Mouse (Mus musculus): ENCODE data around the gene Pih1d2. TPM values are rescaled to one million over a fixed set of nuclear protein-coding genes. Genes with fewer than 3 reads are reported as not detected.

Gene Pih1d2
- 4.5 TPM for polyA plus RNA-seq (2014; fragmentation: Illumina TruSeq; extraction: RNeasy Lipid Tissue Mini Kit (QIAGEN cat#74804); ENCODE audit: low read depth, low replicate concordance)

DNA sequence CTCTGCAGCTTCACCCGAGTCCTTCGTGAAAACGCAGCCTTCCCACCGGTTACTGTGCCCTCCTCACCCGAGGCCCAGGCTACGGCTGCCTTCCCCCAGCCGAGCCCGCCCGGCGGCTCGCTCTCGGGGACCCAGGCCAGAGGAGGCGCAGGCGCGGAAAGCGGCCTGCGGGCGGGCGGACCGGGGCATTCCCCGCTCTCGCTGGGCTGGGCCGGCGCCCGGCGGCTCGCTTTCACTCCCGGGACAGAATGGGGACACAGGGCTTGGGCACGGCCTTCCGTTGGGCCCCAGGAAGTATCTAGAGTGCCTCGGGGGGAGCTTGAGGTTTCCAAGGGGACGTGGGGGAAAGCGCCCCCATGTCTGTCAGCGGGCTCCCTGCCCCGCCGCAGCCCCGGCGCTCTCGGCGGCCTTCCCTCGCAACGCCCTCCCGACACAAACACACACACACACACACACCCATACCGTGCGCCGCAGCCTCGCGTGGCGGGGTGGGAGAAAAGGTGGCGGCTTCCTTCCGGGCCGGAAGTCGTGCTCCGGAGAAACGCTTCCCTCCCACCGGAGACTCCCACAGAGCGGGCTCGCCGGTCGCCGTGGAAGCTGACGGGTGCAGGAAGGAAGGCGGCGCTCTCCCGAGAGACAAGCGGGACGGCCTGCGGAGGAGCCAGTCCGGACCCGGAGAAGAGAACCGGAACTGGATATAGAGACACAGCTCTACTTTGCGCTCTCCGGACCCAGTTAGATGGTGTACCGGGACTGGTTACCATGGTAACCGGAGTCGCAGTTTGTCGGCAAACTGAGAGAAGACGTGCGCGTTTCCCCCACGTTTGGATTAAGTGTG lies at the start of gene Pih1d2, which contains the start of gene Nkapd1:
TSS of gene Pih1d2 (plus strand) at position 556 of the 838 bp plus-strand sequence.
TSS of gene Nkapd1 (minus strand) at position 699 of the 838 bp plus-strand sequence.

DNA sequence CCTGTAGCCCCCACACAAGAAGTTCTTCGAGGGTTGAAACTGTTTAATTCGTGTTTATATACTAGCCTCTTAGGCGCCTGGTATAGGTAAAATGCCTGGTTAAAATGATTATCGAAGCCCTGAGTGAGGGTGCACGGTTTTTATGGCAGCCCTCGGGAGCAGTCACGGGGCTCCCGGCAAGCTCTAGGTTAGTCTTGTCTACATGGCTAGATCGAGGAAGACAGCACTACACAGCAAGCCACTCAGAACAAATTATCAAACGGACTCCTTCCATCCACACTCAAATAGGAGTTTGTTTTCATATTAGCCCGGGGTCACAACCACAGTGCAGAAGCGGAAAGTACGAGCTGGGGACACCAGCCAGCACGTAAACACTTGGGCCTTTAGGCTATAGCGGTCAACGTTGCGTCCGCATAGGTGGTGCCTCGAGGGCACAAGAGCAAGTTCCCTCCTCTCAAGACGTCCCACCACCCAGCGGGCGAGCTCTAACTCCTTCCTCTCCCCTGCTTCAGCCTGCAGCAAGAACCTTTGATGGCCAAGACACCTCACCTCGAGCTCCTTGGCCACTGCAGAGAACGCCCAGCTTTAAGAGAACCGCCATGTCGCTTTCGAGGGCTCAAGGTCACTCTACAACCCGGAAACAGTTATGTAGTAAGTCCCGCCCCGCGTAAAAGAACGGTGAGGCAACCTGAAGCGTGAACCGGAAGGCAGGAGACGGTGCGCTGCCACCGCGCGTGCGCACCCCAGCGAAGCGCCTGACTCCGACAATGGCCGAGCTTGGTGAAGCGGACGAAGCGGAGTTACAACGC lies 13.7 kb upstream of the Pih1d2 start, which contains the start of the genes Sdhd and Timm8b:
TSS of gene Sdhd (minus strand) at position 624 of the 809 bp plus-strand sequence.
TSS of gene Timm8b (plus strand) at position 722 of the 809 bp plus-strand sequence.

DNA sequence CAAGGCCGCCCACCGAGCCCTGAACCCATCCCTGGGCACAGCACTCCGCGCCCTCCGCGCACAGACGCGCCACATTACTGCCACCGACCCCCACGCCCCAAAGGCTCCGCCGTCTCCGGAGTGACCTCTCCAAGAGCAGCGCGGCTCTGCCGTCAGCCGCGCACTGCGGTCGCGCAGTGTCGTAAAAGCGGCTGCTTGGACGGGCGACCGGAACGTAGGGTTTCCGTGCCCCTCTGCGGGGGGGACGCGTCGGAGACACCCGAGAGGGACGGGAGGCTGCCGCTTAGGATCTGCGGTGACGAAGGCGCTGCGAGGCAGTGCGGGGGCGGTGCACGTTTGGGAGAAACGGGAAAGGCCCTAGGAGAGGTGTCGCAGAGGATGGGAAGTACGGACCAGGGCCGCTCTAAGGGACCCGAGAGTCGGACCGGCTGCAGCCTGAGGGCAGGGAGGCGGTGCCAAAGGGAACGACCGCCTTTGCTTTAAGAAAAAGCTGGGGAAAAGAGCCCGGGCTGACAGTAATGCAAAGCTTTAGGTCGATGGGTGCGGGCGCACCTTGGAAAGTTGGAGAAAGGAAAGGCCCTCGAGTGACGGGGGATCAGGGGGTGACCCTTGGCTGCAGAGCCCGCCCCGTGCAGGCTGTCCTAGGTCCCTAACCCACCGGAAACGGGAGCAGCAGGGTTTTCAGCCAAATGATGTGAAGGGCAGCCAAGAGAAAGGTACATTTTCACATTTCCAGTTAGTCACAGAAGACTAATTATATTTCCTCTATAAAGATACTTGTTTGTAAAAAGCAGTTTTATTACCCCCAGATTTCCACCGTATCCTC lies 42.5 kb downstream of the Pih1d2 start, which contains the start of gene Dlat:
TSS of gene Dlat (minus strand) at position 389 of the 826 bp plus-strand sequence.

Other genes with a start within 250 kb of the Pih1d2 start
- gene Plet1, start 122.8 kb upstream of the Pih1d2 start, polyA plus RNA-seq (2014; fragmentation: Illumina TruSeq; extraction: RNeasy Lipid Tissue Mini Kit (QIAGEN cat#74804); ENCODE audit: low read depth, low replicate concordance): 55.0 TPM
- 200 TPM for gene Pts, start 88.6 kb upstream of the Pih1d2 start, polyA plus RNA-seq (2014; fragmentation: Illumina TruSeq; extraction: RNeasy Lipid Tissue Mini Kit (QIAGEN cat#74804); ENCODE audit: low read depth, low replicate concordance)
- 1,164 TPM for gene Il18, start 62.5 kb upstream of the Pih1d2 start, polyA plus RNA-seq (2014; fragmentation: Illumina TruSeq; extraction: RNeasy Lipid Tissue Mini Kit (QIAGEN cat#74804); ENCODE audit: low read depth, low replicate concordance)
- 25.0 TPM for gene Bco2, start 62.1 kb upstream of the Pih1d2 start, polyA plus RNA-seq (2014; fragmentation: Illumina TruSeq; extraction: RNeasy Lipid Tissue Mini Kit (QIAGEN cat#74804); ENCODE audit: low read depth, low replicate concordance)
- gene Tex12, start 56.0 kb upstream of the Pih1d2 start, polyA plus RNA-seq (2014; fragmentation: Illumina TruSeq; extraction: RNeasy Lipid Tissue Mini Kit (QIAGEN cat#74804); ENCODE audit: low read depth, low replicate concordance): 13.9 TPM
- 374 TPM for gene Sdhd, start 13.5 kb upstream of the Pih1d2 start, polyA plus RNA-seq (2014; fragmentation: Illumina TruSeq; extraction: RNeasy Lipid Tissue Mini Kit (QIAGEN cat#74804); ENCODE audit: low read depth, low replicate concordance)
- 88.6 TPM for gene Timm8b, start 13.4 kb upstream of the Pih1d2 start, polyA plus RNA-seq (2014; fragmentation: Illumina TruSeq; extraction: RNeasy Lipid Tissue Mini Kit (QIAGEN cat#74804); ENCODE audit: low read depth, low replicate concordance)
- 123 TPM for gene Nkapd1, start 143 bp downstream of the Pih1d2 start, polyA plus RNA-seq (2014; fragmentation: Illumina TruSeq; extraction: RNeasy Lipid Tissue Mini Kit (QIAGEN cat#74804); ENCODE audit: low read depth, low replicate concordance)
- gene Dlat, start 42.5 kb downstream of the Pih1d2 start, polyA plus RNA-seq (2014; fragmentation: Illumina TruSeq; extraction: RNeasy Lipid Tissue Mini Kit (QIAGEN cat#74804); ENCODE audit: low read depth, low replicate concordance): 118 TPM
- 22.0 TPM for gene Dixdc1, start 122.2 kb downstream of the Pih1d2 start, polyA plus RNA-seq (2014; fragmentation: Illumina TruSeq; extraction: RNeasy Lipid Tissue Mini Kit (QIAGEN cat#74804); ENCODE audit: low read depth, low replicate concordance)
- gene 2310030G06Rik, start 129.2 kb downstream of the Pih1d2 start, polyA plus RNA-seq (2014; fragmentation: Illumina TruSeq; extraction: RNeasy Lipid Tissue Mini Kit (QIAGEN cat#74804); ENCODE audit: low read depth, low replicate concordance): 44.2 TPM
- gene Cryab, start 134.0 kb downstream of the Pih1d2 start, polyA plus RNA-seq (2014; fragmentation: Illumina TruSeq; extraction: RNeasy Lipid Tissue Mini Kit (QIAGEN cat#74804); ENCODE audit: low read depth, low replicate concordance): 10.2 TPM
- not detected for gene Hspb2, start 135.0 kb downstream of the Pih1d2 start, polyA plus RNA-seq (2014; fragmentation: Illumina TruSeq; extraction: RNeasy Lipid Tissue Mini Kit (QIAGEN cat#74804); ENCODE audit: low read depth, low replicate concordance)
- gene Fdxacb1, start 150.9 kb downstream of the Pih1d2 start, polyA plus RNA-seq (2014; fragmentation: Illumina TruSeq; extraction: RNeasy Lipid Tissue Mini Kit (QIAGEN cat#74804); ENCODE audit: low read depth, low replicate concordance): 8.9 TPM
- 10.8 TPM for gene Alg9, start 157.7 kb downstream of the Pih1d2 start, polyA plus RNA-seq (2014; fragmentation: Illumina TruSeq; extraction: RNeasy Lipid Tissue Mini Kit (QIAGEN cat#74804); ENCODE audit: low read depth, low replicate concordance)
- gene 1110032A03Rik, start 158.2 kb downstream of the Pih1d2 start, polyA plus RNA-seq (2014; fragmentation: Illumina TruSeq; extraction: RNeasy Lipid Tissue Mini Kit (QIAGEN cat#74804); ENCODE audit: low read depth, low replicate concordance): 94.8 TPM
- 29.4 TPM for gene Ppp2r1b, start 228.0 kb downstream of the Pih1d2 start, polyA plus RNA-seq (2014; fragmentation: Illumina TruSeq; extraction: RNeasy Lipid Tissue Mini Kit (QIAGEN cat#74804); ENCODE audit: low read depth, low replicate concordance)

All from sigmoid colon, adult 10 weeks (tissue).